Mouse (Mus musculus): Measurements from ENCODE around the gene Minpp1.
"Not testable (repeated sequence)": the region's sequence is repeated elsewhere in the genome, so short reads cannot be mapped to it uniquely, and the experiment has no call there.

The Minpp1 gene

DNA sequence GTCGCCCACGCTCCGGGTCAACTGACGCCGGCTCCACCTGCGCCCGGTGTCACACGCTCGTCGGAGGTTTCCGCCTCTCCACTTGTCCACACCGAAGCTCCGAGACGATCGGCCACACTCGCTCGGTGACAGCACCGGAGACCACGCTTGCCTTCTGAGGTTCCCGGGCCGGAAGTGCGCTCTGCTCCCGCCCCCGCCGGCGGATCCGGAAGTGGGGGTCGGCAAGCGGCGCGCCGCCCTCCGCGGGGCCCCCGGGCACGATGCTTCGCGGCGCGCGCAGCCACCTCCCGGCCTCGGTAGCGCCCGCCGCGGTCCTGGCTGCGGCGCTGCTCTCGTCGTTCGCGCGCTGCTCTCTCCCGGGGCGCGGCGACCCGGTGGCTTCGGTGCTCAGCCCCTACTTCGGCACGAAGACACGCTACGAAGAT lies at the start of gene Minpp1:
TSS of gene Minpp1 (plus strand) at position 89 of the 425 bp plus-strand sequence.
- peak; percentile 79 for DNase-seq

DNA sequence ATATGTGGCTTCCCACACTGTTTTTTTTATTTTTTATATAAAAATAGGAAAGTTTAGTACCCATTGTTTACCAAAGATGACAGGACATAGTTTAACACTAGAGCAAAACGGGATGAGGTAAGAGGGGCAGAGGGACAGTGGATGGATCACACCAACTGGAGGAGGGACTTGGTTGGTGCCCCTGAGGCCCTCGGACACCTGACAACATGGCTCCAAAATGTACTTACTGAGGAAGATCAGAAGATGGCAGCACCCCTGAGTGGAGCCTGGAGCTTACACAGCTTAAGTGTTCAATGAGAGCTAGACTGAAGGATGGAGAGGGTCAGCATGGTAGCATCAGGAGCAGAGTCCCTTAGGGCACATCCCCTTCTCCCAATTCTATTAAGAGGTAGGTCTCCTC lies 46.2 kb upstream of the Minpp1 start:
- no peak for DNase-seq

DNA sequence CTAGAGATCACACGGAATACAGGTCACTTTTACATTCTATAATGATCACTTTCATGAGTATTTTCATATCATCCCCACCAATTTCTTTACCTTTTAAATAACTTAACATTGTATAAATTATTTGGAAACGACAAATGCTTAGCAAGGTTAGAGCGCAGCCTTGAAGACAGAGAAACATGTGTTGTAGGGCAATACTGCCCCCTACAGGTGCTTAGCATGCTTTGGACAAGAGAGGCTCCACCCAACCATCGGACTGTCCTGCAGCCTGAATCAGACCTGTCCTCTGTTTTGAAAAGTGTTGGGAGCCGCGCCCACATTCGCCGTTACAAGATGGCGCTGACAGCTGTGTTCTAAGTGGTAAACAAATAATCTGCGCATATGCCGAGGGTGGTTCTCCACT lies 44.0 kb upstream of the Minpp1 start:
- DNase-seq, result no peak

DNA sequence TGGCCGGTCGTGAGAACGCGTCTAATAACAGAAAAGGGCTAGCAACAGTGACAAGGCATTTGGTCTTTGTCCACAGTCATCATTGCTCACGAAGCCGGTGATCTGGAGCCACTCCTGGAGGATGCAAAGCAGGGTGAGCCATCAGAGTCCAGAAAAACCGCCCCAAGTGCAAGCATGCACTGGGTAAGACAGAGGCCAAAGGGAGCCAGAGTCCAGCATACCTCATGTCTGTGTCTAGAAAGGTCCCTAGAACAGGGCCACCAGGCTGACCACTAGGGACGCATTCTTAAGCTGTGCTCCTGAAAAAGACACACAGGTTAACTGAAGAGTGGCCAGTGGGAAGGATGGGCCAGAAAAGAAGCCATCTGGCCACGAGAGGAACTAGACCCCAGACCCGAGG lies 36.6 kb upstream of the Minpp1 start:
- no peak for DNase-seq

DNA sequence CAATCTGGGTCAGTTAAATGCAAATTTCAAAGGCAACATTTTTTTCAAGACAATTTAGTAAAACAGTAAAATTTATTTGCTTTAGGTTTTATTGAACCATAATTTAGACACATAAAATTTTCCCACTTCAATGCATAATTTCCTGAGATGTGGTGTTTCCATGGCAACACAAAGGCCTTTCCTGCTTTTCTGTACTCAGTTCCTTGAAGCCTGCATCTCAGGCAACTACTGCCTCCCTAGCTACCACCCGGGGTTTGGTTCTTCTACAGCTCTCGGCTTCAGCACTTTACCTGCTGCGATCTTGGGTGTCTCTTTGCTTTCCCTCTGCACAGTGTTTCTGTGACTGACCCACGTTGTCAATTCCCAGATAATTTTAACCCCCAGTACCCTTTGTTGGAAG lies 33.3 kb upstream of the Minpp1 start:
- DNase-seq, result no peak

DNA sequence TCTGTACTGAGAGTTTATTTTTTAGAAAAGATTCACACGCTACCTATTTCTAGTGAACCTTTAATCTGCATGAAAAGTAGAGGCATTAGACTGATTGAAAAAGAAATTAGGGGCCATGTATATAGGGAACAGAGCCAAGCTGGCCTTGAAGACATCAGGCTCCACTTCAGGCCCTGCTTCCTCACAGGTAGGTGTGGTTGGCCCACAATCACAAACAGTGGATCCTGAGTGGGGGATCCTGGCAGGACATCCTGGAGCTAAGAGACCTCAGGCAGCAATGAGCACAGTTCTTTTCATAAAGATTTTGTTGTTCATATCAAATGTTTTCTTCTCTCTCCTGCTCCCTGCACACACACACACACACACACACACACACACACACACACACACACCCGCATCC lies 28.8 kb upstream of the Minpp1 start:
- DNase-seq, result no peak

DNA sequence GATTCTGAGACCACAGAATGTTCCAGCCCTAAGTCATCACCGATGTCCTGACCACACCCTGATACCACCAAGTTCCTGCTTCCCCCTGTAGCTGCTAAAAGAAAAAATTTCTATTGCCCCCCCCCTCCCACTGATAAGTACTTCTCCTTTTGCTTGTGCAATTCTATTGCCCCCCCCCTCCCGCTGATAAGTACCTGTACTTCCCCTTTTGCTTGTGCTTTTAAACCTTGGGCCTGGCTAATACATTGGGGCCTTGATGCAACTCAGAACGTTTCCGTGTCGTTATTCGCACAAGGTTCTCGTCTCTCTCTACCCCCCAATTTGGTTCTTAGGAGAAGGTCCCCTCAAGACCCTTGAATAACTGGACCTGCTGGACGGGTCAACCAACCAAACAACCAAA lies 27.9 kb upstream of the Minpp1 start:
- not testable (repeated sequence) for DNase-seq

DNA sequence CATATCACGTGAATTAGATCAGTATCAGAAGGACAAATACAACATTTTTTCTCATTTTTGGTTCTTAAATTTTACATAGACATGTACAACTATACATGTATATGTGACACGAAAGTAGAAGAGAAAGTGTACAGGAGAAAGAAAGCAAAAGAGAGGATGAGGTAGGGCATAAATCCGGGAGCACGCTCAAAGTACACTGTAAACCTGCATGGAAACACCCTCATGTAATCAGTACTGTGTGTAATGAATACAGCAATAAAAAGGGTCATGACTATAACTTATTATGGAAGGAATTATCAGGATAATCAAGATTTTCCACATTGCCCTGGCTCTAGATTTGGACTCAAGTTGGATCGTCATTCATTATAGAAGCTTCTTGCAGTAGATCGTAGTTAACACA lies 22.5 kb upstream of the Minpp1 start:
- DNase-seq, result no peak

DNA sequence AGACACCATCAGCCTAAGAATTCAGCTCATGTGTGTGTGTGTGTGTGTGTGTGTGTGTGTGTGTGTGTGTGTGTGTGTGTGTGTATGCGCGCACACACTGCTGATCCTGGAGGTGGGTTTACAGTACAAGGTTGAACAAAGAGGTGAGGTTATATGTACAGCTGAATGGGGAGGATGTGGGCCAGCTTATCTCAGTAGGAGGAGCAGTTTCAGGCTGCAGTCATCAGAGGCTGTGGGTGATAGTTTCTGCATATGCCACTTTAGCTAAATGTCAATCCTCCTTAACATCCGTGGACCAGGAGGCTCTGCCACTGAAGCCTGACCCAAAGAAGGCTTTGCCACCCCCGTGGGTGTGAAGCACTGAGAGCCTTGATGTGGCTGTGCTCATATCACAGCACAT lies 20.3 kb upstream of the Minpp1 start:
- DNase-seq, result no peak

DNA sequence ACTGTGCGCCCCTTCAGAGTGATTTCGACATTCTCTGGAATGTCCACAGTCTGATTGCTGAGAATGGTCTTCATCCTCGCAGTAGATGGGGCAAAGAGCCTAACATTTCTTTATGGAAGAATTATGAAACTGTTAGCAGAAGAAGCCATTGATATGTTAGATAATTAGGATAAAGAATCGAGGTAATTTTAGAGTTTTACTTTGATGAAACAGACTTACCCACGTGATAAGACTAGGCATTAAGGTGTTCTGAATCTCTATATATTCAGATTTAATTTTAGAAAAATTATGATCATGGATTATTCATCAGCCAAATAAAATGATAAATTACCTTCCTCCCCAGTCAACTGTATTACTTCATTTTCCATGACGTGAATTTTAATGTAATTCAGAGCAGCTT lies 19.1 kb upstream of the Minpp1 start, which contains the start of gene Rpl9-ps6:
TSS of gene Rpl9-ps6 (minus strand) at position 101 of the 400 bp plus-strand sequence.
- no peak for DNase-seq

DNA sequence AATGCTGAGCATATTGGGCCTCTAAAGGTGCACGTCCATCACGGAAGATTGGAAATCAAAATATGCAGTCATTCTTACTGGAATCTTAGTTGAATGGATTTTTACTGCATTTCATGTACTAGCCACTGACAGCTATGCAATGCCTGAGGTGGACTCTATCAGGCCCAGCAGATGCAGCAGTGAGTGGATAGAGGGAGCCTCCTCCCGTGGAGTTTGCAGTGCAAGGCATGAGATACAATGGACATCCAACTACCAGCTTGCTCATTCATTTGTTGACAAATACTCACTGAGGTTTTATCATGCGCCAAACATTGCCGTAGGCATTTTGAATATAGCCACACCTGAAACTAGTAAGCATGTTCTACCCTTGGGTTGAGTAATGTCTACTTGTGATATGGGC lies 18.2 kb upstream of the Minpp1 start:
- no peak for DNase-seq

DNA sequence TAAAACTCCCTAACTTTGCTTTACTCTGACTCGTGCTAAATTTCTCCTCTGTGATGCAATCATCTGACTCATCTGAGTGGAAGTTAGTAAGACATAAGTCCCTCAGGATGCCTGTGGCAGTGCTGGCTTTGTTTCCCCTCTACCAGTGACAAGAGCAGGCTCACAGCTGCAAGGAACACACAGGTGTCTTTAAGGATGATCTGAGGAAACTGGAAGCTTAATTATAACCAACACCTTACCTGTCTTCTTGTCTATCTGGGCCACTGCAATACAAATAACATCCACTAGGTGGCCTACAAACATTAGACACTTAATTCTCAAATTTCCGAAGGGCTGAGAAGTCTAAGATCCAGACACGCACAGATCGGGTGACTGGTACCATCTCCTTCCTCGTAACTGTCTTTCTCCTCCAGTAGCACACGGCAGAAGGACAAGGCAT lies 15.5 kb upstream of the Minpp1 start:
- DNase-seq, result peak; percentile 33

DNA sequence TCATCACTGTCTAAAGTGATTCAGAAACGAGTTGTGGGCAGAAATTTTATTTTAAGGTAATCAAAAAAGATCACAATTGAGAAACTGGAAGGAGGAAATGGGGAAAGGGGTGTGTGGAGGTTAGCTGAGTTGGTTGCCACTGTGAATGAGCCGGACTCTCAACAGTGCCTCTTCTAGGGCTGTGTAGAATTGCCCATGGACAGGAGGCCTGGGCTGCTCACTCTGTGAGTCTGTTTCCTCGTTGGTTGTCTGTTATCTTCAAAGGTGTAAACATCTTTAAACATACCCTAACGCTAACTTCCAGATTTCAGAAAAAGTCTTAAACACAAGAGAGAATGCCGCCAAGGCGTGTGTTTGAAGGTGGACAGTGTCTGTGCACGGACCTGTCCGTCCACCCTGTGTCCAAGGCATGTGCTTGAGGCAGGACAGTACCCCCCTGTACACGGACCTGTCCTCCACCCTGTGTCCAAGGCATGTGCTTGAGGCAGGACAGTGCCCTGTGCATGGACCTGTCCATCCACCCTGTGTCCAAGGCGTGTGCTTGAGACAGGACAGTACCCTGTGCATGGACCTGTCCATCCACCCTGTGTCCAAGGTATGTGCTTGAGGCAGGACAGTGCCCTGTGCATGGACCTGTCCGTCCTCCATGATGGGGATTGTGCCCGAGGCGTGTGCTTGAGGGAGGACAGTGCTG lies 14.9 kb upstream of the Minpp1 start:
- DNase-seq, result no peak

DNA sequence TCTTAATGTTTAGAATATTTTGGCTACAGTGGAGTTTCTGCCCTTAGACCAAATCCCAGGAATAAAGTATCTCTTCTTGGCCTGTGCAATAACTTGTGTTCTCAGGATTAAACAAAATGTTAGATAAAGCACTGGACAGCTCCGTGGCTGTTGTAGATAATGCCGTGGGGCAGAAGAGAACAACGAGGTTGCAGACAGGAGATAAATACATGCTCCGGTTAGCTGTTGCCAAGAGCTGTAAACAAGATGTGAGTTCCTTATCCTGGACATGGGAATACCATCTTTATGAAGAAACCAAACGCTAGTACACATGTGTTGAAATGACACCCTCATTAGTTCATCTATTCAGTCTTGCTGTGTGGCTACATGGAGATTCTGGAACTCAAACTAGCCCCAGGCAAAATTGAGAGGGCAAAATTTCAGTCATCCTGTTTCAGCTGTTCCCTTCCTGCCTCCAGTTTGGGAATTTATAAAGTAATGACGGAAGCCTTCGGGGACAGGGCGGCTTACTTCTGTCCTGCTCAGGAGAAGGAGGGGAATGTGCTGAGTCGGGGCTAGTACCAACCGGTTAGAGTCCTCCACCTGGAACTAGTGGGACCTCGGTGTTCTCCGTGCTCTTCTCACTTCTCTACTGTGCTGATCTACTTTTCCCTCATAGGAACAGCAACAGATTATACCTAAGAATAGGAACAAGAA lies 9.4 kb upstream of the Minpp1 start:
- DNase-seq, result no peak

DNA sequence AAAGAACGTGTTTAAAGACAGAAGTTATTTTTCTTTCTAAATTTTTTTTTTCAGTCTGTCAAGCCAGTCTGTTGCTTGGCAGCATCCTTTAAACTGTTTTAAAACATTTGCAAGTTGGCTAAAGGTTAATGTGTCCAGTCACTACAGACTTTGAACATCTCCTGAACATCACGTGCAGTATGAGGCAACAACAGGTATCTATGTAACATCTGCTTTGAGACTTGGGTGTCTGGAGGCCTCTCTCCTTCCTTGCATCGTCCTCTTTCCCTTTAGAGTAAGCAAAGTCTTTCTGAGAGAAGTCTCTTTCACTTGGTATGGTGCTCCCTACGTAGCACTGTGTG lies 8.9 kb upstream of the Minpp1 start:
- no peak for DNase-seq

DNA sequence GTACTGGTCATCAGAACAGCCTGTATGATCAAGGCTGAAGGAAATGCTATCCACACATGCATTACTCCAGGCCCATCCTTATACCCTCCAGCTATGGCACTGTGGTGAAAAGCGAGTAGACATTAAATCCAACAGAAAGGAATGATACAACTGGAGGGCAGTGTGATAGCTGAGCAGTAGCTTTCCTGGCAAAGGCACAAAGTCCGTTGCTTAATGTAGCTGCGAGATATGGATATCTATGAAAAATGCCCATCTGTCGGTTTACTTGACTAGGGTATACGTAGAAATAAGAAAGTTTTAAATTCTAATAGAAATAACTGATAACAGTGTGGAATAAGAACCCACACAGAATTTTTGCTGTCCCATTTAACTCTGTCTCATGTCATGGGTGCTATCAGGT lies 5.3 kb upstream of the Minpp1 start:
- DNase-seq, result no peak

DNA sequence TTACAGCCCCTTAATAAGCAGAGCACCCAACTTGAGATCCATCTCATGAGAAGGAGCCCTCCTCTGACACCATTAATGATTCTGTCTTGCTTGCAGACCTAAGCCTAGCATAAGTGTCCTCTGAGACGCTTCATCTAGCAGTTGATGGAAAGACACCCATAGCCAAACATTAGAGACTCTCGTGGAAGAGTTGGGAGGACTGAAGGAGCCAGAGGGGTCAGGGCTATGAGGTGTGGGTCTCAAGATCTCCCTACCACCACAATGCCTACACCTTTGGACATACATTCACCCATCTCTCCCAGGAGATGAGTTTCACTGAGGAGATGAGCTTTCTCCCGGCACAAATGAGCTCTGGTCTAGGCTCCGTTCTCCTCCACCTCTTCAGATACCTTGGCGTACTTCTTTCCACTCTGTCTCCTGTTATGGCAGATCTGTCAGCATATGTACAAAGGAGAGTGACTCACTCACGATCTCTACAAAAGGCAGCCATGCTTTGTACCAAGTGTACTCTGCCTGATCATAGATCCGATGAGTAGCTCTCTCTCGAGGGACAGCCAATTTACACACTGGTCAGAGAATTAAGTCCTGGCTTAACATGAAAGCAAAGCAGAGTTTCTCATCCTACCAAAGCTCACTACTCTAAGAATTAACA lies 4.7 kb upstream of the Minpp1 start:
- no peak for DNase-seq

DNA sequence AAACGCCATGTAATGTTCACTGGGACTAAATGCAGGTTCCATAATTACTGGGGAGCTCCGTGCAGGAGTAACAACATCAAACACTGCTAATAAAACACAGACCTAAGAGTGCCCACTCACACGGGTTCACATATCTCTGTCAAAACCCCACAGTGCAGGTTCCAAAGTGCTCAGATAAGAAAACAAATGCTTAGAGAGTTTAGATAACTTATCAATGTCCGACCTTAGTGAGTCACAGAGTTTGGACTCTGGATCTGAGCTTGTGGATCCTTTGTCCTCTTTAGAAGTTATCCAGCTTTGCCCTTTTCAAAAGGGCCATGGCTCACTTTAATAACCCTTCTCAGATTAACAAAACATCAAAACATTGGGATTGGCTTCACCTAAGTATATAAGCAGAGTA lies 4.1 kb upstream of the Minpp1 start:
- no peak for DNase-seq

DNA sequence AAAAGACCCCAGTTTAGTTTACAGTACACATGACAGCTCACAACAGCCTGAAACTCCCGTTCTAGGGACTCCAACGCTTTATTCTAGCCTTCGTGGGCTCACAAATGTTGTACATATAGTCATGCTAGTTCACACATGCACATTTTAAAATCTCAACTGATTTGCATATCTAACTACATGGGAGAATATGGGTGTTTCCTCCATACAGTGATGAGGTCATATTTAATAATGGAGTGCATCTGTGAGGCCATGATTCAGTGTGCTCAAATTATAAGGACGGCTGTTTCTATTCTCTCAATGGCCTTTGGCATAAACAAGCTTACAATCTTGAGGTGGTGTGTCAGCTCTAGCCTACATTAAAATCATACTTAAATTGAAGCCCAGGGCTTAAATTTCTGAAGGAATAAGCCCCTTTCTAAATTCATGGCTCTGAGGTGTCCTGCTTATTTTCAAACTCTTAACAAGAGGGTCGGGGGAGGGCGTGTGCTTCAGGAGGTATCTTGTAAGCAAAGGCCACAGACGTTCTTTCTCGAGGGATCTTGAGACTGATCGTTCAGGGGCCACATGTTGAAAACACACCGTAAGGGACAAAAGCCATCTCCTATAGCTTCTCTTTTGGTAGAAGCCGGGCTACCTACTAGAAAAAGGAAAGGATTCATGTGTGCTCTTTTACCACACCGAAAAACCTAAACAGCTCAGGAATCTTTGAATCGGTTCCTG lies 468 bp upstream of the Minpp1 start:
- no peak for DNase-seq

DNA sequence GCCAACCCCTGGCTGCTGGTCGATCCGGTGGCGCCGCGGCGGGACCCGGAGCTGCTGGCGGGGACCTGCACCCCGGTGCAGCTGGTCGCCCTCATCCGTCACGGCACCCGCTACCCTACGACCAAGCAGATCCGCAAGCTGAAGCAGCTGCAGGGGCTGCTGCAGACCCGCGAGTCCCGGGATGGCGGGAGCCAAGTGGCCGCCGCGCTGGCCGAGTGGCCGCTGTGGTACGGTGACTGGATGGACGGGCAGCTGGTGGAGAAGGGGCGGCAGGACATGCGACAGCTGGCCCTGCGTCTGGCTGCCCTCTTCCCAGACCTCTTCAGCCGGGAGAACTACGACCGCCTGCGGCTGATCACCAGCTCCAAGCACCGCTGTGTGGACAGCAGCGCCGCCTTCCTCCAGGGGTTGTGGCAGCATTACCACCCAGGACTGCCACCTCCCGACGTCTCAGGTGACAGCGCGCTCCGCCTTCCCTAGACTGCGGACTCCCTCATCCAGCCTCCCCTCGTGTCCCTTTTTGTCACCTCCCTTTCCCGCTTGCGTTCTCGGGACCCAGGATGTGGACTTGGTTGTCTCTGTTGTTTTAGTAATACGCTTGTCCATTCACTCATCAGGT lies 646 bp downstream of the Minpp1 start:
- DNase-seq, result peak; percentile 59

DNA sequence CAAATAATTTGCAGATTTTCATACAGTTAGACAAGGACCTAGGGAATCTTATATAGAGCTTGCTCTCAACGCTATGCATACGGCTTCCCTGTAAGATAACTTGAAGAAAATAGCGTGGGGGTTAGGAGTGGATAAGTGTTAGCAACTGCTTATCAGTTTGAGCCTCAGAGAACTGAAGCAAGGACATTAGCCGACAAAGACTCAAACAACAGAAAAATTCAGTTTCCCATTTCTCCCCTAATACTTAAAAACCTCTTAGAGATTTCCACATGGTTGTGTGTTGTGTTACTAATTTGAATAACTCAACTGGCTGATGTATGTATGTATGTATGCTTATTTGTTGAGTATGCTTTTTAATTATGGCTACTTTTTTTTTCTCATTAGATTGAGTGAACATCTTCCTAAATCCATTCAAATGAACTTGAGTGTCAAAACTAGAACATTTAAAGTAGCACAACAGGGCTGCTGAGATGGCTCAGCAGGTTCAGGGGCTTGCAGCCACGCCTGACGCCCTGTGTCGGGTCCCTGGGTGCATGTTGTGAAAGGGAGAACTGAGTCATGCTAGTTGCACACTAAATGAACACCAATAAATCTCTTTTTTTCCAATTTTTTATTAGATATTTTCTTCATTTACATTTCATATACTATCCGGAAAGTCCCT lies 2.2 kb downstream of the Minpp1 start:
- DNase-seq, result no peak

DNA sequence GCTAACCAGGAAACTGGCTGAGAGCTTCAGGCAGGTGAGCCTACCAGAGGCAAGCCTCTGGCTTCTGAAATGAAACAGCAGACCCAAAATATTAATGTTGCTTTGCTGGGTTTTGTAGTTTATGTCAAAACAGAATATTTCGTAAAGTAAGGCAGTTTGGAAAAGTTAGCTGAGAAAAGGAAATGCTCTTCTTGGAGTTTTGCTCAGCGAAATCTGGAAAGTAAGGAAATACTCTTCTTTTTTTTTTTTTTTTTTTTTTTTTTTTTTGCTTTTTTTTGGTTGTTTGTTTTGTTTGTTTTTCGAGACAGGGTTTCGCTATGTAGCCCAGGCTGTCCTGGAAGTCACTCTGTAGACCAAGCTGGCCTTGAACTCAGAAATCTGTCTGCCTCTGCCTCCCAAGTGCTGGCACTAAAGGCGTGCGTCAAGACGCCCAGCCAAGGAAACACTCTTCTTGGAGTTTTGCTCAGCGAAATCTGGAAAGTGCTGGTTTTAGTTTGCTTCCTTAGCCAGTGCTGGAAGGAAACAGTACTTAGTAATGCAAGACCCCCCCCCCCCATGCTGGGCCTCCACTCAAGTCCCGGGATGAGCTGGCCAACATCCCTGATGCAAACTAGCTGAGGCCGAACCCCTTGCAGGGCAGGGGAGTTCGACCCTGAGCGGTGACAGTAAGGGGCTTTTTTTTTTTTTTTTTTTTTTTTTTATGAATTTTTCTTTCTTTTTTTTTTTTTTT lies 3.8 kb downstream of the Minpp1 start:
- DNase-seq, result no peak

Data from layer of hippocampus, adult 9-11 months (tissue).